Mouse (Mus musculus) MEL (cell line): ENCODE measurements around the gene Nucb2. TPM values are rescaled to one million over a fixed set of nuclear protein-coding genes. Genes with fewer than 3 reads are reported as not detected.

ENCODE experiments used
- DNase-seq: peaks from one replicate; pipeline ENCODE4 v3.0.0; 2011; ENCODE audit warnings: low read depth, low spot score
- H3K27ac ChIP-seq: 2 replicates; pipeline ENCODE4 v1.5.1; 2012; ENCODE audit warnings: low read depth, mild to moderate bottlenecking, control low read depth, low read length, moderate library complexity; ENCODE audit not compliant: control insufficient read depth
- H3K27me3 ChIP-seq, 2 experiments: fragments of 150-350 bp in 1 of 2; sonication (generic) in 1 of 2; 2 replicates each; pipeline ENCODE4 v1.6.1; 2012; ENCODE audit warnings: low read length in 2 of 2, mild to moderate bottlenecking in 2 of 2, improper control_type of control experiment in 1 of 2, moderate library complexity in 1 of 2; ENCODE audit not compliant: insufficient read depth in 2 of 2, control insufficient read depth in 1 of 2
- H3K36me3 ChIP-seq, 2 experiments: 2 replicates each; pipeline ENCODE4 v1.6.1; 2012 to 2014; ENCODE audit warnings: low read length in 2 of 2, improper control_type of control experiment in 1 of 2, inconsistent platforms in 1 of 2, mild to moderate bottlenecking in 1 of 2; ENCODE audit not compliant: insufficient read depth in 2 of 2, control insufficient read depth in 1 of 2
- H3K4me1 ChIP-seq, 2 experiments: fragments of 150-350 bp in 1 of 2; sonication (generic) in 1 of 2; 2 replicates each; pipeline ENCODE4 v1.6.1; 2012; ENCODE audit warnings: low read length in 2 of 2, improper control_type of control experiment in 1 of 2, mild to moderate bottlenecking in 1 of 2; ENCODE audit not compliant: insufficient read depth in 2 of 2, control insufficient read depth in 1 of 2
- H3K4me3 ChIP-seq, 2 experiments: fragments of 150-350 bp in 1 of 2; sonication (generic) in 1 of 2; 2 replicates each; pipeline ENCODE4 v1.5.1; 2012; ENCODE audit warnings: low read depth in 2 of 2, low read length in 2 of 2, mild to moderate bottlenecking in 2 of 2, moderate library complexity in 2 of 2, control low read depth in 1 of 2, improper control_type of control experiment in 1 of 2; ENCODE audit not compliant: control insufficient read depth in 1 of 2, insufficient read depth in 1 of 2
- H3K79me2 ChIP-seq: 2 replicates; pipeline ENCODE4 v1.6.1; 2012; ENCODE audit warnings: mild to moderate bottlenecking, low read length, moderate library complexity; ENCODE audit not compliant: control insufficient read depth, poor library complexity, insufficient read depth
- H3K9ac ChIP-seq: 2 replicates; pipeline ENCODE4 v1.6.1; 2012; ENCODE audit warnings: low read depth, mild to moderate bottlenecking, control low read depth, low read length, moderate library complexity; ENCODE audit not compliant: control insufficient read depth, poor library complexity, severe bottlenecking
- H3K9me3 ChIP-seq: fragments of 150-350 bp; sonication (generic); replicated peaks from 2 replicates; pipeline ENCODE4 v1.6.1; 2012; ENCODE audit warnings: mild to moderate bottlenecking, low read length, improper control_type of control experiment, moderate library complexity; ENCODE audit not compliant: insufficient read depth
- BHLHE40 ChIP-seq: IDR thresholded peaks from 2 replicates; pipeline ENCODE4 v1.6.1; 2012; ENCODE audit warnings: low read depth, mild to moderate bottlenecking, inconsistent platforms, low read length, improper control_type of control experiment, borderline replicate concordance
- CHD1 ChIP-seq: IDR thresholded peaks from 2 replicates; pipeline ENCODE4 v1.6.1; 2012; ENCODE audit warnings: low read depth, mild to moderate bottlenecking, inconsistent platforms, low read length, improper control_type of control experiment
- CHD2 ChIP-seq: IDR thresholded peaks from 2 replicates; pipeline ENCODE4 v1.6.1; 2011; ENCODE audit warnings: low read length, improper control_type of control experiment
- CTCF ChIP-seq, 3 experiments: IDR thresholded peaks in 2 of 3; conservative IDR thresholded peaks in 1 of 3; 2 replicates each; pipeline ENCODE4 v1.5.1; 2011 to 2012; ENCODE audit warnings: low read length in 3 of 3, low read depth in 2 of 3, mild to moderate bottlenecking in 2 of 3, improper control_type of control experiment in 1 of 3, inconsistent platforms in 1 of 3, mixed read lengths in 1 of 3, moderate library complexity in 1 of 3; ENCODE audit not compliant: control insufficient read depth in 1 of 3, insufficient read depth in 1 of 3, poor library complexity in 1 of 3, severe bottlenecking in 1 of 3
- EP300 ChIP-seq, 2 experiments: IDR thresholded peaks; 2 replicates each; pipeline ENCODE4 v1.6.1; 2011; ENCODE audit warnings: improper control_type of control experiment in 2 of 2, low read length in 2 of 2, low read depth in 1 of 2, mild to moderate bottlenecking in 1 of 2
- ETS1 ChIP-seq: IDR thresholded peaks from 2 replicates; pipeline ENCODE4 v1.6.1; 2012; ENCODE audit warnings: low read depth, mild to moderate bottlenecking, inconsistent platforms, low read length, improper control_type of control experiment, moderate library complexity
- GATA1 ChIP-seq: IDR thresholded peaks from 2 replicates; pipeline ENCODE4 v1.6.1; 2011; ENCODE audit warnings: low read depth, low read length, improper control_type of control experiment
- HCFC1 ChIP-seq: IDR thresholded peaks from 2 replicates; pipeline ENCODE4 v1.6.1; 2012; ENCODE audit warnings: low read depth, mild to moderate bottlenecking, inconsistent platforms, low read length, improper control_type of control experiment, moderate library complexity
- JUND ChIP-seq: IDR thresholded peaks from 2 replicates; pipeline ENCODE4 v1.6.1; 2011; ENCODE audit warnings: low read depth, mild to moderate bottlenecking, improper control_type of control experiment, low read length
- KAT2A ChIP-seq: conservative IDR thresholded peaks from 2 replicates; pipeline ENCODE4 v1.6.1; 2012; ENCODE audit warnings: low read depth, low read length, improper control_type of control experiment, inconsistent platforms
- MAFK ChIP-seq: IDR thresholded peaks from 2 replicates; pipeline ENCODE4 v1.6.1; 2011; ENCODE audit warnings: low read depth, mild to moderate bottlenecking, low read length, improper control_type of control experiment, borderline replicate concordance
- MAX ChIP-seq: IDR thresholded peaks from 2 replicates; pipeline ENCODE4 v1.6.1; 2011; ENCODE audit warnings: low read length, improper control_type of control experiment
- MEF2A ChIP-seq: IDR thresholded peaks from 2 replicates; pipeline ENCODE4 v1.6.1; 2014; ENCODE audit warnings: low read depth, mild to moderate bottlenecking, inconsistent platforms, low read length, improper control_type of control experiment; ENCODE audit not compliant: poor library complexity, insufficient replicate concordance, severe bottlenecking; ENCODE audit errors: extremely low read depth
- MXI1 ChIP-seq: IDR thresholded peaks from 2 replicates; pipeline ENCODE4 v1.6.1; 2011; ENCODE audit warnings: mild to moderate bottlenecking, low read depth, low read length, improper control_type of control experiment
- MYB ChIP-seq: IDR thresholded peaks from 2 replicates; pipeline ENCODE4 v1.6.1; 2011; ENCODE audit warnings: mild to moderate bottlenecking, low read depth, low read length, improper control_type of control experiment
- MYC ChIP-seq: IDR thresholded peaks from 2 replicates; pipeline ENCODE4 v1.6.1; 2011; ENCODE audit warnings: low read depth, mild to moderate bottlenecking, low read length, improper control_type of control experiment, moderate library complexity
- NELFE ChIP-seq: IDR thresholded peaks from 2 replicates; pipeline ENCODE4 v1.6.1; 2011; ENCODE audit warnings: low read depth, low read length, improper control_type of control experiment
- POLR2A ChIP-seq, 2 experiments: IDR thresholded peaks; 2 replicates each; pipeline ENCODE4 v1.6.1; 2011 to 2012; ENCODE audit warnings: low read length in 2 of 2, mild to moderate bottlenecking in 2 of 2, control low read depth in 1 of 2, improper control_type of control experiment in 1 of 2, low read depth in 1 of 2, moderate library complexity in 1 of 2; ENCODE audit not compliant: control insufficient read depth in 1 of 2, insufficient read depth in 1 of 2, poor library complexity in 1 of 2
- POLR2AphosphoS2 ChIP-seq: IDR thresholded peaks from 2 replicates; pipeline ENCODE4 v1.6.1; 2011; ENCODE audit warnings: low read length, improper control_type of control experiment
- SIN3A ChIP-seq: IDR thresholded peaks from 2 replicates; pipeline ENCODE4 v1.6.1; 2012; ENCODE audit warnings: low read length, improper control_type of control experiment, inconsistent platforms
- TAL1 ChIP-seq: IDR thresholded peaks from 2 replicates; pipeline ENCODE4 v1.6.1; 2012; ENCODE audit warnings: mild to moderate bottlenecking, inconsistent platforms, low read length, moderate library complexity, mixed read lengths
- TBP ChIP-seq: IDR thresholded peaks from 2 replicates; pipeline ENCODE4 v1.8.0; 2011; ENCODE audit warnings: low read depth, low read length, improper control_type of control experiment
- UBTF ChIP-seq: IDR thresholded peaks from 2 replicates; pipeline ENCODE4 v1.6.1; 2012; ENCODE audit warnings: low read depth, mild to moderate bottlenecking, inconsistent platforms, low read length, improper control_type of control experiment, moderate library complexity, borderline replicate concordance; ENCODE audit not compliant: insufficient read depth
- USF1 ChIP-seq: IDR thresholded peaks from 2 replicates; pipeline ENCODE4 v1.6.1; 2014; ENCODE audit warnings: low read depth, mild to moderate bottlenecking, inconsistent platforms, low read length, improper control_type of control experiment, moderate library complexity
- USF2 ChIP-seq, 2 experiments: IDR thresholded peaks; 2 replicates each; pipeline ENCODE4 v1.6.1; 2011 to 2012; ENCODE audit warnings: improper control_type of control experiment in 2 of 2, low read length in 2 of 2, borderline replicate concordance in 1 of 2, inconsistent platforms in 1 of 2, low read depth in 1 of 2, mild to moderate bottlenecking in 1 of 2; ENCODE audit not compliant: insufficient read depth in 1 of 2
- ZNF384 ChIP-seq: IDR thresholded peaks from 2 replicates; pipeline ENCODE4 v1.6.1; 2012; ENCODE audit warnings: low read depth, mild to moderate bottlenecking, inconsistent platforms, low read length, improper control_type of control experiment
- polyA plus RNA-seq, 2 experiments: library from polyadenylated mRNA; stranded (reverse) in 1 of 2; unstranded in 1 of 2; fragments of >175 nt in 1 of 2; fragments of >200 nt in 1 of 2; gene quantifications; 2 replicates each; pipeline versions ENCODE4 v1.2.1 to v1.2.4; 2012; ENCODE audit warnings: low replicate concordance in 2 of 2, low read depth in 1 of 2; ENCODE audit not compliant: insufficient read length in 2 of 2, insufficient read depth in 1 of 2, missing spikeins in 1 of 2
- total RNA-seq: library from RNA; depleted of rRNA; stranded (reverse); fragments of 300-350 nt; gene quantifications from 2 replicates; pipeline ENCODE4 v1.2.3, GENCODE M21; 2012

Nucb2 gene
- total and polyA plus RNA-seq, 3 experiments, result 5.5 to 6.4 TPM; not detected in 1

- Histone ChIP-seq H3K4me3 (no peak overlapping the region), H3K27me3 (no peaks in the 10 kb centered on the region; a peak in 1 of 4 replicates), H3K4me1 (peaks cover 0 to 2% of the 10 kb centered on the region in 2 experiments; a peak in 1 of 4 replicates), H3K36me3 (no peaks in the 10 kb centered on the region), H3K27ac (no peak overlapping the region), H3K79me2 (no peaks in the 10 kb centered on the region), H3K9ac (no peak overlapping the region), H3K9me3 (no peaks in the 10 kb centered on the region)
- DNase-seq, result no peak
- TF ChIP-seq POLR2AphosphoS2 (no peak), UBTF (no peak), TAL1 (no peak), HCFC1 (no peak), SIN3A (no peak), MEF2A (no peak), JUND (no peak), CHD2 (no peak), MXI1 (no peak), TBP (no peak), POLR2A (IDR thresholded peaks at IDR 0.05; ENCODE audit: control insufficient read depth in 1 of 2, insufficient read depth in 1 of 2, low read depth in 1 of 2, low read length in 2 of 2, poor library complexity in 1 of 2) (no peak), CHD1 (no peak), ZNF384 (no peak), KAT2A (no peak)
Observed at GRCm38 (mm10) chr7:116462114-116462513, 42.1 kb upstream of the Nucb2 start.

GRCm38 (mm10) chr7:116475836-116476235 is 28.3 kb upstream of the Nucb2 start:
- H3K9me3 ChIP-seq, result no peaks in the 10 kb centered on the region
- no peaks in the 10 kb centered on the region for H3K36me3 ChIP-seq
- H3K79me2 ChIP-seq, result no peaks in the 10 kb centered on the region
- H3K4me1 ChIP-seq, result no peaks in the 10 kb centered on the region
- no peak overlapping the region for H3K27ac ChIP-seq
- no peaks in the 10 kb centered on the region; a peak in 1 of 4 replicates for H3K27me3 ChIP-seq
- TF ChIP-seq USF1 (no peak), BHLHE40 (no peak), USF2 (IDR thresholded peaks at IDR 0.05; ENCODE audit: borderline replicate concordance in 1 of 2, insufficient read depth in 1 of 2, low read depth in 1 of 2, low read length in 2 of 2) (no peak), GATA1 (no peak), MYB (no peak), EP300 (IDR thresholded peaks at IDR 0.05; ENCODE audit: low read depth in 1 of 2, low read length in 2 of 2) (no peak), MAFK (no peak), TAL1 (no peak), CTCF (IDR thresholded peaks at IDR 0.05 in 2 of 3, conservative IDR thresholded peaks at IDR 0.05 in 1 of 3; ENCODE audit: control insufficient read depth in 1 of 3, insufficient read depth in 1 of 3, low read depth in 2 of 3, low read length in 3 of 3, poor library complexity in 1 of 3, severe bottlenecking in 1 of 3) (no peak), MYC (no peak), ETS1 (no peak), MAX (no peak), KAT2A (no peak), NELFE (no peak)
- TF ChIP-seq, all 39 proteins: peak for 0
- Histone ChIP-seq H3K4me3 (no peak overlapping the region), H3K9ac (no peak overlapping the region)
- no peak for DNase-seq
